Mouse (Mus musculus) cerebellum, adult 9-10 months (tissue): Measurements from ENCODE around the gene Gm5108.
A peak's percentile ranks its signal among the peaks of the same experiment; 100 is the strongest.

ENCODE experiments used
- DNase-seq: peaks from one replicate; pipeline ENCODE4 v3.0.0; 2022

The Gm5108 gene

GRCm38 (mm10) chr5:67941369-67941768 is at the start of gene Gm5108:
Gm5108 (plus strand) TSS chr5:67941669.
- DNase-seq = no peak

GRCm38 (mm10) chr5:67898921-67899320 is 42.5 kb upstream of the Gm5108 start:
- no peak for DNase-seq

GRCm38 (mm10) chr5:67904555-67904954 is 36.9 kb upstream of the Gm5108 start:
- no peak for DNase-seq

- no peak for DNase-seq
Measured at GRCm38 (mm10) chr5:67930584-67930983, 10.9 kb upstream of the Gm5108 start.

- no peak for DNase-seq
Measured at GRCm38 (mm10) chr5:67931623-67932022, 9.8 kb upstream of the Gm5108 start.

- DNase-seq = no peak
Measured at GRCm38 (mm10) chr5:67943199-67943598, 1.7 kb downstream of the Gm5108 start.

GRCm38 (mm10) chr5:67944074-67944785 is 2.8 kb downstream of the Gm5108 start:
- DNase-seq = no peak

GRCm38 (mm10) chr5:67946321-67946720 is 4.9 kb downstream of the Gm5108 start, which contains the start of gene Gm21905:
Gm21905 (minus strand) TSS chr5:67946421.
- DNase-seq = no peak

- no peak for DNase-seq
Measured at GRCm38 (mm10) chr5:67947006-67947405, 5.5 kb downstream of the Gm5108 start.

GRCm38 (mm10) chr5:67948074-67948473 is 6.6 kb downstream of the Gm5108 start:
- DNase-seq = no peak

- no peak for DNase-seq
Measured at GRCm38 (mm10) chr5:67954097-67954496, 12.6 kb downstream of the Gm5108 start.

- DNase-seq = no peak
Measured at GRCm38 (mm10) chr5:67955486-67955885, 14.0 kb downstream of the Gm5108 start.

GRCm38 (mm10) chr5:67961708-67962629 is 20.5 kb downstream of the Gm5108 start:
- no peak for DNase-seq

GRCm38 (mm10) chr5:67969536-67969935 is 28.1 kb downstream of the Gm5108 start:
- no peak for DNase-seq

- DNase-seq = no peak
Measured at GRCm38 (mm10) chr5:67981946-67982526, 40.6 kb downstream of the Gm5108 start.

GRCm38 (mm10) chr5:67990426-67990825 is 49.0 kb downstream of the Gm5108 start:
- no peak for DNase-seq

- DNase-seq = no peak
Measured at GRCm38 (mm10) chr5:68002611-68003010, 61.1 kb downstream of the Gm5108 start.

GRCm38 (mm10) chr5:68003904-68004303 is 62.4 kb downstream of the Gm5108 start:
- no peak for DNase-seq

- DNase-seq = no peak
Measured at GRCm38 (mm10) chr5:68004419-68004818, 63.0 kb downstream of the Gm5108 start.

- DNase-seq = no peak
Measured at GRCm38 (mm10) chr5:68007074-68007473, 65.6 kb downstream of the Gm5108 start.

- no peak for DNase-seq
Measured at GRCm38 (mm10) chr5:68011569-68011968, 70.1 kb downstream of the Gm5108 start.

GRCm38 (mm10) chr5:68012618-68013017 is 71.1 kb downstream of the Gm5108 start:
- peak; percentile 87 for DNase-seq

- no peak for DNase-seq
Measured at GRCm38 (mm10) chr5:68020870-68021269, 79.4 kb downstream of the Gm5108 start.
